Mouse (Mus musculus) kidney, embryonic 16.5 days (tissue): ENCODE results near the gene Gatad2a. TPM values are rescaled to one million over a fixed set of nuclear protein-coding genes. Genes with fewer than 3 reads are reported as not detected.
A peak's percentile ranks its signal among the peaks of the same experiment; 100 is the strongest.

Experiments used
- ATAC-seq: fragments of 200-750 bp; cut with Nextera tagmentation; 2 replicates; pipeline ENCODE4 v1.8.0; 2017; ENCODE audit warnings: moderate TSS enrichment; ENCODE audit not compliant: low FRiP score, low TSS enrichment
- H3K27ac ChIP-seq: fragments of 300-500 bp; sonication (generic); 2 replicates; pipeline ENCODE4 v1.5.1; 2014; ENCODE audit warnings: low read length
- H3K27me3 ChIP-seq: fragments of 300-500 bp; sonication (generic); 2 replicates; pipeline ENCODE4 v1.6.1; 2014; ENCODE audit warnings: low read length, control low read depth, mixed read lengths; ENCODE audit not compliant: insufficient read depth
- H3K36me3 ChIP-seq: fragments of 300-500 bp; sonication (generic); 2 replicates; pipeline ENCODE4 v1.6.1; 2014; ENCODE audit warnings: low read length, control low read depth, mixed read lengths; ENCODE audit not compliant: insufficient read depth
- H3K4me1 ChIP-seq: fragments of 300-500 bp; sonication (generic); 2 replicates; pipeline ENCODE4 v1.6.1; 2014; ENCODE audit warnings: low read length, control low read depth, mixed read lengths; ENCODE audit not compliant: insufficient read depth
- H3K4me2 ChIP-seq: fragments of 300-500 bp; sonication (generic); replicated peaks from 2 replicates; pipeline ENCODE4 v1.6.1; 2014; ENCODE audit warnings: low read depth, low read length
- H3K4me3 ChIP-seq: fragments of 300-500 bp; sonication (generic); 2 replicates; pipeline ENCODE4 v1.5.1; 2014; ENCODE audit warnings: mild to moderate bottlenecking, low read length
- H3K9ac ChIP-seq: fragments of 300-500 bp; sonication (generic); replicated peaks from 2 replicates; pipeline ENCODE4 v1.6.1; 2014; ENCODE audit warnings: low read length
- H3K9me3 ChIP-seq: fragments of 300-500 bp; sonication (generic); 2 replicates; pipeline ENCODE4 v1.6.1; 2016; ENCODE audit warnings: low read length, control low read depth
- WGBS: fragments of 180-500 bp; shearing (Covaris S2); extraction: QIAGEN DNeasy Blood & Tissue Kit; methylation state at CpG from one replicate; pipeline ENCODE4 v1.1.7; 2014; 5-methylcytosine and 5-hydroxymethylcytosine counted together
- polyA plus RNA-seq: library from polyadenylated mRNA; unstranded; fragments of >200 nt; fragmentation: Nextera tagmentation; extraction: Ambion mirVana; gene quantifications from 2 replicates; pipeline ENCODE4 v1.2.1, GENCODE M21; 2015

Gene Gatad2a
- 40.6 and 43.3 TPM in 2 replicates for polyA plus RNA-seq

- H3K36me3 ChIP-seq: peaks cover 4% of the 10 kb centered on the region; the same call in 1 of the 2 replicates
- peaks cover 12% of the 10 kb centered on the region for H3K4me1 ChIP-seq
- 0% methylated on average over 69 of the region's 87 CpGs for WGBS
- ATAC-seq: peak; percentile 99
- peak within 1 kb of the TSS; percentile 92 for H3K4me2 ChIP-seq
- H3K27ac ChIP-seq: peak within 1 kb of the TSS; percentile 90
- peak within 1 kb of the TSS; percentile 87 for H3K9ac ChIP-seq
- no peaks in the 10 kb centered on the region for H3K27me3 ChIP-seq
- no peaks in the 10 kb centered on the region for H3K9me3 ChIP-seq
- peak within 1 kb of the TSS; percentile 95 for H3K4me3 ChIP-seq
Observed at GRCm38 (mm10) chr8:69995776-69996588, at the start of gene Gatad2a. TSS of gene Gatad2a (minus strand) at chr8:69996384.

- Histone ChIP-seq H3K4me3 (peak overlapping the region; percentile 93; the same call in 1 of the 2 replicates), H3K27ac (no peak overlapping the region), H3K36me3 (no peaks in the 10 kb centered on the region; the same call in 1 of the 2 replicates), H3K4me2 (peak overlapping the region; percentile 77), H3K9ac (peak overlapping the region; percentile 81; the same call in 1 of the 2 replicates), H3K27me3 (no peaks in the 10 kb centered on the region), H3K9me3 (no peaks in the 10 kb centered on the region), H3K4me1 (peaks cover 32% of the 10 kb centered on the region)
- ATAC-seq: no peak
- 88% methylated on average over 5 of the region's 5 CpGs for WGBS
Observed at GRCm38 (mm10) chr8:70043996-70044395, 47.8 kb upstream of the Gatad2a start.

GRCm38 (mm10) chr8:70042583-70043455, 46.6 kb upstream of the Gatad2a start, which contains the start of the genes Mau2 and Sugp1:
TSS of gene Mau2 (minus strand) at chr8:70042734.
TSS of gene Sugp1 (plus strand) at chr8:70042813.
- no peaks in the 10 kb centered on the region for H3K9me3 ChIP-seq
- peaks cover 32% of the 10 kb centered on the region for H3K4me1 ChIP-seq
- H3K9ac ChIP-seq: peak within 1 kb of the TSS; percentile 81
- H3K4me2 ChIP-seq: peak within 1 kb of the TSS; percentile 84
- peak within 1 kb of the TSS; percentile 93 for H3K4me3 ChIP-seq
- ATAC-seq: peak; percentile 96
- WGBS: under 1% methylated on average over 65 of the region's 65 CpGs
- no peaks in the 10 kb centered on the region for H3K36me3 ChIP-seq
- H3K27me3 ChIP-seq: no peaks in the 10 kb centered on the region
- H3K27ac ChIP-seq: peak within 1 kb of the TSS; percentile 80

GRCm38 (mm10) chr8:70041885-70042546, 45.8 kb upstream of the Gatad2a start:
- H3K27me3 ChIP-seq: no peaks in the 10 kb centered on the region
- H3K4me1 ChIP-seq: peaks cover 32% of the 10 kb centered on the region
- peak overlapping the region; percentile 93 for H3K4me3 ChIP-seq
- H3K9me3 ChIP-seq: no peaks in the 10 kb centered on the region
- WGBS: under 1% methylated on average over 47 of the region's 47 CpGs
- H3K27ac ChIP-seq: no peak overlapping the region
- peak overlapping the region; percentile 84 for H3K4me2 ChIP-seq
- H3K36me3 ChIP-seq: no peaks in the 10 kb centered on the region
- ATAC-seq: peak; percentile 34
- peak overlapping the region; percentile 81 for H3K9ac ChIP-seq

- Histone ChIP-seq H3K4me2 (no peak overlapping the region), H3K27me3 (no peaks in the 10 kb centered on the region), H3K36me3 (no peaks in the 10 kb centered on the region), H3K27ac (no peak overlapping the region), H3K4me3 (no peak overlapping the region), H3K4me1 (peaks cover 22% of the 10 kb centered on the region), H3K9ac (no peak overlapping the region), H3K9me3 (no peaks in the 10 kb centered on the region)
- 91% methylated on average over 1 of the region's 1 CpGs for WGBS
- ATAC-seq: no peak
Observed at GRCm38 (mm10) chr8:70037994-70038393, 41.8 kb upstream of the Gatad2a start.

- Histone ChIP-seq H3K27ac (no peak overlapping the region), H3K4me2 (no peak overlapping the region), H3K4me1 (no peaks in the 10 kb centered on the region), H3K9me3 (no peaks in the 10 kb centered on the region), H3K27me3 (no peaks in the 10 kb centered on the region), H3K36me3 (peaks cover 61% of the 10 kb centered on the region), H3K9ac (no peak overlapping the region), H3K4me3 (no peak overlapping the region)
- 96% methylated on average over 1 of the region's 1 CpGs for WGBS
- ATAC-seq: no peak
Observed at GRCm38 (mm10) chr8:70030255-70030654, 34.1 kb upstream of the Gatad2a start.

GRCm38 (mm10) chr8:70026151-70026550, 30.0 kb upstream of the Gatad2a start:
- H3K9me3 ChIP-seq: no peaks in the 10 kb centered on the region
- WGBS: 91% methylated on average over 2 of the region's 2 CpGs

GRCm38 (mm10) chr8:70023596-70023995, 27.4 kb upstream of the Gatad2a start:
- no peak for ATAC-seq
- Histone ChIP-seq H3K27me3 (no peaks in the 10 kb centered on the region), H3K36me3 (peaks cover 95% of the 10 kb centered on the region), H3K4me2 (no peak overlapping the region), H3K9ac (no peak overlapping the region), H3K4me1 (no peaks in the 10 kb centered on the region), H3K27ac (no peak overlapping the region), H3K4me3 (no peak overlapping the region), H3K9me3 (no peaks in the 10 kb centered on the region)
- 88% methylated on average over 8 of the region's 8 CpGs for WGBS

More at GRCm38 (mm10) chr8:70026151-70026550, 30.0 kb upstream of the Gatad2a start:
- Histone ChIP-seq H3K9ac (no peak overlapping the region), H3K4me1 (no peaks in the 10 kb centered on the region), H3K27me3 (no peaks in the 10 kb centered on the region), H3K4me3 (no peak overlapping the region), H3K27ac (no peak overlapping the region), H3K36me3 (peaks cover 98% of the 10 kb centered on the region), H3K4me2 (no peak overlapping the region)
- ATAC-seq: no peak

- WGBS: 86% methylated on average over 1 of the region's 1 CpGs
- ATAC-seq: no peak
- Histone ChIP-seq H3K27ac (no peak overlapping the region), H3K4me3 (no peak overlapping the region), H3K9ac (no peak overlapping the region), H3K36me3 (peaks cover 40% of the 10 kb centered on the region), H3K9me3 (no peaks in the 10 kb centered on the region), H3K4me1 (no peaks in the 10 kb centered on the region), H3K4me2 (no peak overlapping the region), H3K27me3 (no peaks in the 10 kb centered on the region)
Observed at GRCm38 (mm10) chr8:70015017-70015416, 18.8 kb upstream of the Gatad2a start.
